Mouse (Mus musculus) MEL (cell line): ENCODE measurements at regions not wholly inside any gene's neighbourhood (a gene's known extent, or its start where the extent isn't known, plus 50 kb on each side); places are given as distances from the start of the nearest gene placed in this dataset.

Experiments used
- DNase-seq: peaks from one replicate; pipeline ENCODE4 v3.0.0; 2011; ENCODE audit warnings: low read depth, low spot score
- H3K27ac ChIP-seq: 2 replicates; pipeline ENCODE4 v1.5.1; 2012; ENCODE audit warnings: low read depth, mild to moderate bottlenecking, control low read depth, low read length, moderate library complexity; ENCODE audit not compliant: control insufficient read depth
- H3K27me3 ChIP-seq, 2 experiments: fragments of 150-350 bp in 1 of 2; sonication (generic) in 1 of 2; 2 replicates each; pipeline ENCODE4 v1.6.1; 2012; ENCODE audit warnings: low read length in 2 of 2, mild to moderate bottlenecking in 2 of 2, improper control_type of control experiment in 1 of 2, moderate library complexity in 1 of 2; ENCODE audit not compliant: insufficient read depth in 2 of 2, control insufficient read depth in 1 of 2
- H3K36me3 ChIP-seq, 2 experiments: 2 replicates each; pipeline ENCODE4 v1.6.1; 2012 to 2014; ENCODE audit warnings: low read length in 2 of 2, improper control_type of control experiment in 1 of 2, inconsistent platforms in 1 of 2, mild to moderate bottlenecking in 1 of 2; ENCODE audit not compliant: insufficient read depth in 2 of 2, control insufficient read depth in 1 of 2
- H3K4me1 ChIP-seq, 2 experiments: fragments of 150-350 bp in 1 of 2; sonication (generic) in 1 of 2; 2 replicates each; pipeline ENCODE4 v1.6.1; 2012; ENCODE audit warnings: low read length in 2 of 2, improper control_type of control experiment in 1 of 2, mild to moderate bottlenecking in 1 of 2; ENCODE audit not compliant: insufficient read depth in 2 of 2, control insufficient read depth in 1 of 2
- H3K4me3 ChIP-seq, 2 experiments: fragments of 150-350 bp in 1 of 2; sonication (generic) in 1 of 2; 2 replicates each; pipeline ENCODE4 v1.5.1; 2012; ENCODE audit warnings: low read depth in 2 of 2, low read length in 2 of 2, mild to moderate bottlenecking in 2 of 2, moderate library complexity in 2 of 2, control low read depth in 1 of 2, improper control_type of control experiment in 1 of 2; ENCODE audit not compliant: control insufficient read depth in 1 of 2, insufficient read depth in 1 of 2
- H3K79me2 ChIP-seq: 2 replicates; pipeline ENCODE4 v1.6.1; 2012; ENCODE audit warnings: mild to moderate bottlenecking, low read length, moderate library complexity; ENCODE audit not compliant: control insufficient read depth, poor library complexity, insufficient read depth
- H3K9ac ChIP-seq: 2 replicates; pipeline ENCODE4 v1.6.1; 2012; ENCODE audit warnings: low read depth, mild to moderate bottlenecking, control low read depth, low read length, moderate library complexity; ENCODE audit not compliant: control insufficient read depth, poor library complexity, severe bottlenecking
- H3K9me3 ChIP-seq: fragments of 150-350 bp; sonication (generic); replicated peaks from 2 replicates; pipeline ENCODE4 v1.6.1; 2012; ENCODE audit warnings: mild to moderate bottlenecking, low read length, improper control_type of control experiment, moderate library complexity; ENCODE audit not compliant: insufficient read depth
- CHD2 ChIP-seq: IDR thresholded peaks from 2 replicates; pipeline ENCODE4 v1.6.1; 2011; ENCODE audit warnings: low read length, improper control_type of control experiment
- ELF1 ChIP-seq: IDR thresholded peaks from 2 replicates; pipeline ENCODE4 v1.6.1; 2014; ENCODE audit warnings: low read depth, mild to moderate bottlenecking, inconsistent platforms, low read length, improper control_type of control experiment, moderate library complexity
- EP300 ChIP-seq, 2 experiments: IDR thresholded peaks; 2 replicates each; pipeline ENCODE4 v1.6.1; 2011; ENCODE audit warnings: improper control_type of control experiment in 2 of 2, low read length in 2 of 2, low read depth in 1 of 2, mild to moderate bottlenecking in 1 of 2
- ETS1 ChIP-seq: IDR thresholded peaks from 2 replicates; pipeline ENCODE4 v1.6.1; 2012; ENCODE audit warnings: low read depth, mild to moderate bottlenecking, inconsistent platforms, low read length, improper control_type of control experiment, moderate library complexity
- HCFC1 ChIP-seq: IDR thresholded peaks from 2 replicates; pipeline ENCODE4 v1.6.1; 2012; ENCODE audit warnings: low read depth, mild to moderate bottlenecking, inconsistent platforms, low read length, improper control_type of control experiment, moderate library complexity
- JUND ChIP-seq: IDR thresholded peaks from 2 replicates; pipeline ENCODE4 v1.6.1; 2011; ENCODE audit warnings: low read depth, mild to moderate bottlenecking, improper control_type of control experiment, low read length
- MAFK ChIP-seq: IDR thresholded peaks from 2 replicates; pipeline ENCODE4 v1.6.1; 2011; ENCODE audit warnings: low read depth, mild to moderate bottlenecking, low read length, improper control_type of control experiment, borderline replicate concordance
- MAX ChIP-seq: IDR thresholded peaks from 2 replicates; pipeline ENCODE4 v1.6.1; 2011; ENCODE audit warnings: low read length, improper control_type of control experiment
- MXI1 ChIP-seq: IDR thresholded peaks from 2 replicates; pipeline ENCODE4 v1.6.1; 2011; ENCODE audit warnings: mild to moderate bottlenecking, low read depth, low read length, improper control_type of control experiment
- MYB ChIP-seq: IDR thresholded peaks from 2 replicates; pipeline ENCODE4 v1.6.1; 2011; ENCODE audit warnings: mild to moderate bottlenecking, low read depth, low read length, improper control_type of control experiment
- NELFE ChIP-seq: IDR thresholded peaks from 2 replicates; pipeline ENCODE4 v1.6.1; 2011; ENCODE audit warnings: low read depth, low read length, improper control_type of control experiment
- POLR2A ChIP-seq, 2 experiments: IDR thresholded peaks; 2 replicates each; pipeline ENCODE4 v1.6.1; 2011 to 2012; ENCODE audit warnings: low read length in 2 of 2, mild to moderate bottlenecking in 2 of 2, control low read depth in 1 of 2, improper control_type of control experiment in 1 of 2, low read depth in 1 of 2, moderate library complexity in 1 of 2; ENCODE audit not compliant: control insufficient read depth in 1 of 2, insufficient read depth in 1 of 2, poor library complexity in 1 of 2
- POLR2AphosphoS2 ChIP-seq: IDR thresholded peaks from 2 replicates; pipeline ENCODE4 v1.6.1; 2011; ENCODE audit warnings: low read length, improper control_type of control experiment
- RAD21 ChIP-seq: IDR thresholded peaks from 2 replicates; pipeline ENCODE4 v1.6.1; 2011; ENCODE audit warnings: mild to moderate bottlenecking, low read depth, low read length, improper control_type of control experiment
- SIN3A ChIP-seq: IDR thresholded peaks from 2 replicates; pipeline ENCODE4 v1.6.1; 2012; ENCODE audit warnings: low read length, improper control_type of control experiment, inconsistent platforms
- SMC3 ChIP-seq: IDR thresholded peaks from 2 replicates; pipeline ENCODE4 v1.6.1; 2011; ENCODE audit warnings: low read depth, low read length, improper control_type of control experiment
- TAL1 ChIP-seq: IDR thresholded peaks from 2 replicates; pipeline ENCODE4 v1.6.1; 2012; ENCODE audit warnings: mild to moderate bottlenecking, inconsistent platforms, low read length, moderate library complexity, mixed read lengths
- UBTF ChIP-seq: IDR thresholded peaks from 2 replicates; pipeline ENCODE4 v1.6.1; 2012; ENCODE audit warnings: low read depth, mild to moderate bottlenecking, inconsistent platforms, low read length, improper control_type of control experiment, moderate library complexity, borderline replicate concordance; ENCODE audit not compliant: insufficient read depth
- USF1 ChIP-seq: IDR thresholded peaks from 2 replicates; pipeline ENCODE4 v1.6.1; 2014; ENCODE audit warnings: low read depth, mild to moderate bottlenecking, inconsistent platforms, low read length, improper control_type of control experiment, moderate library complexity
- ZC3H11A ChIP-seq: IDR thresholded peaks from 2 replicates; pipeline ENCODE4 v1.6.1; 2012; ENCODE audit warnings: low read depth, mild to moderate bottlenecking, inconsistent platforms, low read length, improper control_type of control experiment
- ZNF384 ChIP-seq: IDR thresholded peaks from 2 replicates; pipeline ENCODE4 v1.6.1; 2012; ENCODE audit warnings: low read depth, mild to moderate bottlenecking, inconsistent platforms, low read length, improper control_type of control experiment

- H3K9me3 ChIP-seq: no peaks in the 10 kb centered on the region
Observed at GRCm38 (mm10) chr9:47387221-47387620, 142.8 kb upstream of the Cadm1 start.

DNA sequence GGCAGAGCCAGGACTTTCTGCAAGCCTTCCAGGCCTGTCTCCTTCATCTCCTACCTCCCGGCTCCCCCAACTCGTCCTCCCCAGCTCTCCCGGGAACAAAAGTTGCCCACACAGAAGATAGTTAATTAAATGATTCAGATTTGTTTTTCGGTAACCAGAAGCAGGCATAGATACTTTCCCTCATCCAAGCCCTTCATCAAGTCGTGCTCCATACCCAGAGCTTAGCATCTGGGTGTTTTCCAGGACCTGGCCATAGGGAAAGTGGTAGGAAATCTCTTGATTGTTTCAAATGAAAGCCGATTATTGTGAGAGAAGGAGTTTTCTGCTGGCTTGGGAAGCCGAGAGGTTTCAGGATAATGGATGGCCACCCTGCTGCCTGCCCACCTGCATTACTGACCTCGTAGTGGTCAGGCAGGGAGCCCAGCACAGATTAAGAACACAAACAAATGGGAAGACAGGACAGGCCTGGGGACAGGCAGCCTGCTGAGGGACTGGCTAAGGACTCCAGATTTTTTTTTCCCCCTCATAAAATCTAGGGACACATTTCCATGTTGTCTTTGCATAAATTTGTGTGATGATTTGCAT is 142.2 kb upstream of the Cadm1 start:
- Histone ChIP-seq H3K27ac (no peak overlapping the region), H3K9ac (no peak overlapping the region), H3K4me3 (no peak overlapping the region), H3K27me3 (no peaks in the 10 kb centered on the region), H3K4me1 (no peaks in the 10 kb centered on the region), H3K79me2 (no peaks in the 10 kb centered on the region), H3K9me3 (no peaks in the 10 kb centered on the region), H3K36me3 (no peaks in the 10 kb centered on the region)
- no peak for TF ChIP-seq RAD21
- DNase-seq: no peak

More at GRCm38 (mm10) chr9:47387221-47387620, 142.8 kb upstream of the Cadm1 start:
- TF ChIP-seq NELFE (no peak), SMC3 (no peak), POLR2AphosphoS2 (no peak), MAFK (no peak), TAL1 (no peak)
- Histone ChIP-seq H3K4me1 (no peaks in the 10 kb centered on the region), H3K36me3 (no peaks in the 10 kb centered on the region), H3K27ac (no peak overlapping the region), H3K9ac (no peak overlapping the region), H3K27me3 (no peaks in the 10 kb centered on the region), H3K79me2 (no peaks in the 10 kb centered on the region), H3K4me3 (no peak overlapping the region)
- DNase-seq: no peak

GRCm38 (mm10) chr9:47389901-47390300 is 140.1 kb upstream of the Cadm1 start:
- no peaks in the 10 kb centered on the region for H3K36me3 ChIP-seq
- no peaks in the 10 kb centered on the region for H3K79me2 ChIP-seq
- H3K27ac ChIP-seq: no peak overlapping the region
- H3K9ac ChIP-seq: no peak overlapping the region
- H3K4me3 ChIP-seq: no peak overlapping the region
- H3K27me3 ChIP-seq: no peaks in the 10 kb centered on the region
- H3K9me3 ChIP-seq: no peaks in the 10 kb centered on the region
- H3K4me1 ChIP-seq: no peaks in the 10 kb centered on the region
- TF ChIP-seq POLR2AphosphoS2 (no peak), MXI1 (no peak), POLR2A (IDR thresholded peaks at IDR 0.05; ENCODE audit: control insufficient read depth in 1 of 2, insufficient read depth in 1 of 2, low read depth in 1 of 2, low read length in 2 of 2, poor library complexity in 1 of 2) (no peak), JUND (no peak), ZNF384 (no peak), NELFE (no peak), UBTF (no peak), ETS1 (no peak), ZC3H11A (no peak), CHD2 (no peak), SMC3 (no peak), EP300 (IDR thresholded peaks at IDR 0.05; ENCODE audit: low read depth in 1 of 2, low read length in 2 of 2) (no peak), USF1 (no peak), MAX (no peak), ELF1 (no peak), MYB (no peak), SIN3A (no peak), HCFC1 (no peak)
- DNase-seq: no peak
